Mouse (Mus musculus) lung, adult 2 months (tissue): ENCODE results near the gene D7Ertd443e.

Experiments used
- CTCF ChIP-seq: fragments of 200-500 bp; IDR thresholded peaks from 2 replicates; pipeline ENCODE4 v1.5.1; 2011; ENCODE audit warnings: mild to moderate bottlenecking, low read length, control low read depth; ENCODE audit not compliant: insufficient read depth
- POLR2A ChIP-seq: fragments of 200-500 bp; IDR thresholded peaks from 2 replicates; pipeline ENCODE4 v1.6.1; 2011; ENCODE audit warnings: low read depth, mild to moderate bottlenecking, control low read depth, low read length, borderline replicate concordance; ENCODE audit errors: extremely low read depth

DNA sequence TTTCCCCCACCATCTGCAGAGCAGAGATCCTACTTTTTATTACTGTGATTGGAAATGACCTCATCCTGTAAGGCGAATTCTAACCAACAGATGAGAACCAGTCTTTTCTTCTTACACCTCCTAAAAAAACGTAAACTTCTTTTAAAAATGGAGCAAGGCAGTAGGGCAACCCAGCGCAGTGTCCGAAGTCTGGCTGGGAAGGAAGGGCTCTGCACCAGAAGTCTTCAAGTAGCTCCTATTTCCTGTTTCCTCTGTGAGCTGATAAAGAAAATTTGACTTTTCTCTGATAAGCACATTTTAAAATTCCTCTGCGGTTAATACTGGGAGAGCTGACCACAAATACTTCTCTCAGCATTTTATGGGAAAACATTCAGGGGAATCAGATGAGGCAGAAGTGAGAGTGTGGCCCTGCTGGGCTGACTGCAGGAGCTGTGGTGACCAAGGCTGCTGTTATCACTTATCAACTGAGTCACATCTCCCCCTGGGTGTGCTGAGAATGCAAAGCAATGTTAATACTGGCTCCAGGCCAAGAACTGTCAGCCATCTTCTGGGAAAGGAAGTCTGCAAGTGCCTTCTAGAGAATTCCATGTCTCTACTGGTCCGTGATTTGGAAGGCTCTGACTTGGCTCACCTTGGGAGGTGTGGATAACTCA is 97.8 kb downstream of the D7Ertd443e start:
- no peak for TF ChIP-seq POLR2A
- TF ChIP-seq CTCF = no peak
